Mouse (Mus musculus) kidney, adult 2 months (tissue): ENCODE measurements around the gene Rbfox1. TPM values are rescaled to one million over a fixed set of nuclear protein-coding genes. Genes with fewer than 3 reads are reported as not detected.

Experiments
- DNase-seq: peaks from one replicate; pipeline ENCODE4 v3.0.0; 2021
- H3K27ac ChIP-seq: fragments of 200-500 bp; 2 replicates; pipeline ENCODE4 v1.5.1; 2012; ENCODE audit warnings: low read depth, low read length, control low read depth, inconsistent platforms; ENCODE audit not compliant: insufficient read depth
- H3K27me3 ChIP-seq: fragments of 200-500 bp; replicated peaks from 2 replicates; pipeline ENCODE4 v1.6.1; 2012; ENCODE audit warnings: mild to moderate bottlenecking, moderate library complexity, low read length, inconsistent platforms; ENCODE audit not compliant: control insufficient read depth, insufficient read depth
- H3K36me3 ChIP-seq: fragments of 200-500 bp; 2 replicates; pipeline ENCODE4 v1.6.1; 2012; ENCODE audit warnings: mild to moderate bottlenecking, moderate library complexity, low read length, inconsistent platforms; ENCODE audit not compliant: control insufficient read depth, insufficient read depth
- H3K4me1 ChIP-seq: fragments of 200-500 bp; 2 replicates; pipeline ENCODE4 v1.6.1; 2011; ENCODE audit warnings: low read length; ENCODE audit not compliant: control insufficient read depth, insufficient read depth
- H3K4me3 ChIP-seq: fragments of 200-500 bp; 2 replicates; pipeline ENCODE4 v1.5.1; 2011; ENCODE audit warnings: mild to moderate bottlenecking, low read depth, low read length, control low read depth; ENCODE audit not compliant: insufficient read depth
- CTCF ChIP-seq: fragments of 200-500 bp; conservative IDR thresholded peaks from 2 replicates; pipeline ENCODE4 v1.5.1; 2011; ENCODE audit warnings: low read depth, mild to moderate bottlenecking, control low read depth, low read length, moderate library complexity, mixed read lengths; ENCODE audit not compliant: insufficient read depth, insufficient read length
- POLR2A ChIP-seq: fragments of 200-500 bp; IDR thresholded peaks from one replicate; pipeline ENCODE4 v1.6.1; 2011; ENCODE audit warnings: low read depth, low read length, control low read depth
- WGBS: fragments of 180-500 bp; shearing (Covaris S2); methylation state at CpG from one replicate; pipeline ENCODE4 v1.1.7; 2018; 5-methylcytosine and 5-hydroxymethylcytosine counted together
- polyA plus RNA-seq: library from polyadenylated mRNA; depleted of rRNA; stranded (reverse); fragments of >200 nt; gene quantifications from 2 replicates; pipeline ENCODE4 v1.2.3, GENCODE M21; 2012

Gene Rbfox1
- polyA plus RNA-seq, 1 experiment: 4.2 TPM

DNA sequence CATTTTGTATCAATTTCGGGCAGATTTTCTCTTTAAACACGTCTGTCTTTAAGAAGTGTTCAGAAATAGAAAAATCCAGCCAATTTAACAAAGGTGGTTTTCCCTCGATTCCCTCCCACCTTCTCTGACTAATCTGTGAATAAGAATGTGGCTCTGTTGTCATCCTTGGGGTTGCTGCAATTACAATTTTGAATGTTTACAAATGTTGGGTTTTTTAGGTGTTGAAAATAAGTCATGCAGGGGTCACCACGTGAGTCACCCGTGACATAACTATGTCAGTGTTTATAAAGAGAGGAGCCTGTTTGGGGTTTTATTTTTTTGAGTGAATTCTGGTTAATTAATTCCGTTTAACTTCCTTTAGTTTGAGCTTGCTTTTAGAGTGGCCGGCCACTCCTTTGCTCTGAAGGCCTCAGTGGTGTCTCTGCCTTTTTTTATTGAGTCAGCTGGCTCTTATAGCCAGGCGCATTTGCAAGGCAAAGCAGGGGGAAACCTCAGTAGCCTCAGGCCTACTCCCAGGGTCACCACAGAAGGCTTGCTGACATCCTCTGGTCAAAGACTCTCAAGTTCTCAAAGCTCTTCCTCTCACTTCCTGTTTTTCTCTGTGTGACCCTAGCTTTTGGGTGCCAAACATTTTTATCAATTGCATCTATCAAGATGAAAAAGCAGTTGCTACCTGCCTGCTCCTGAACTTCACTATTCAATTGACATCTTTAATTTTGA is 957.1 kb downstream of the Rbfox1 start:
- no peaks in the 10 kb centered on the region for H3K36me3 ChIP-seq
- TF ChIP-seq POLR2A (no peak), CTCF (no peak)
- no peaks in the 10 kb centered on the region for H3K27me3 ChIP-seq
- H3K4me3 ChIP-seq: no peak overlapping the region
- 56% methylated on average over 8 of the region's 8 CpGs for WGBS
- no peak for DNase-seq
- H3K4me1 ChIP-seq: no peaks in the 10 kb centered on the region
- no peak overlapping the region for H3K27ac ChIP-seq

DNA sequence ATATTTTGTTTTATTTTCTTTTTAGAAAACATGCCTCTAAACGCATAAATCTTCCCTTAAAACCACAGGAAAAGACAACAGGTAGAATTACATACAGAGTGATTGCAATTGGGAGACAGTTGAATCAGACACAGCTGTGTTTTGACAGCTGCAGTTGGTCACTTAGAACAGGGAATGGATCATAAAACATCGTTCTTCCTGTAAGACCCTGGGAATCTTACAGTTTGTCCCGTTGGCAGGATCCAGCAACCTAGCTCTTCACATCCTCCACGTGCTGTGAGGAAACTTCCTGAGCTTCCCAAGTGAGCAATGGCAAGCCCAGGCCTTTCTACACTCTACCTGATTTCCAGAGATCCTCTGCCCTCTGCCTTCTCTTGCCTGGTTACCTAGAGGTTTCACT is 959.5 kb downstream of the Rbfox1 start:
- Histone ChIP-seq H3K4me3 (no peak overlapping the region), H3K27me3 (no peaks in the 10 kb centered on the region), H3K27ac (no peak overlapping the region), H3K36me3 (no peaks in the 10 kb centered on the region), H3K4me1 (no peaks in the 10 kb centered on the region)
- TF ChIP-seq POLR2A (no peak), CTCF (no peak)
- DNase-seq: no peak
- 18% methylated on average over 4 of the region's 4 CpGs for WGBS

DNA sequence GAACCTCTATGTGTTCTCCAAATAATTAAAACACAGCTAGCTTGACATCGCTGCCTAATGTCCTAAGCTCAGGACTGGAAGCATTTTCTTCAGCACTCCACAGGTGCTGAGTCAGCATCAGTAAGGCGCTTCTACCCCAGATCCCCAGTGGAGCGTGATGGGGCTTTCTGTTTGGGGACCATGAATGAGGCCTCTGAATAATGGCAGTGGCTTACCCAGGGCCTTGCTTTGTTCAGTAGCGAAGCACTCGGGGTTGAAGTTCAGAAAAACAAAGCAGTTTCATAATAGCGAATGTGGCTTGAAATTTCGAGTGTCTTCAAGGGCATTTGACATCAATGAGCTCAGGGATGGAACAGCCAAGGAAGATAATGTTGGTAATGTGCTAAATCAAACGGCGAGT is 966.2 kb downstream of the Rbfox1 start:
- Histone ChIP-seq H3K4me3 (no peak overlapping the region), H3K27me3 (no peaks in the 10 kb centered on the region), H3K27ac (no peak overlapping the region), H3K36me3 (no peaks in the 10 kb centered on the region), H3K4me1 (no peaks in the 10 kb centered on the region)
- 70% methylated on average over 9 of the region's 9 CpGs for WGBS
- TF ChIP-seq POLR2A (no peak), CTCF (no peak)
- no peak for DNase-seq

DNA sequence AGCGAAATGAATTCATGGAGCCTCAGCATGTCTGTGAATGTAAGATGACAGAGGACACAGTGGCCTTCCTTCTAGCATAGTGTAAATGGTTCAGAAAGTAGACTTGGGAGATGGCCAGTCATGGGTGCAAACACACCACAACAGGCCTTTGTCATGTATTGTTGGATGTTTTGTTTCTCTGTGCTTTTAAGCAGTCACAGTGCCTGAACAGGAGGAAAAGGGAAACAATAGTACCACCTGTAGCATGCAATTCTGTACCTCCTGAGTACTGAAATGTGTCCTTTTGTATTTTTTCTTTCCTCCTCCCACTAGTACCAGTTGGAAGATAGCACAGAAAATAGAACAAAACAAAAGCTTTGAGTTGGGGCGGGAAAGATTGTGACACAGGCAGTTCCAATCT is 968.6 kb downstream of the Rbfox1 start:
- H3K4me3 ChIP-seq: no peak overlapping the region
- H3K36me3 ChIP-seq: no peaks in the 10 kb centered on the region
- H3K4me1 ChIP-seq: no peaks in the 10 kb centered on the region
- no peak overlapping the region for H3K27ac ChIP-seq
- no peak for TF ChIP-seq CTCF
- TF ChIP-seq POLR2A: no peak
- no peaks in the 10 kb centered on the region for H3K27me3 ChIP-seq
- 90% methylated on average over 2 of the region's 2 CpGs for WGBS
- DNase-seq: no peak

DNA sequence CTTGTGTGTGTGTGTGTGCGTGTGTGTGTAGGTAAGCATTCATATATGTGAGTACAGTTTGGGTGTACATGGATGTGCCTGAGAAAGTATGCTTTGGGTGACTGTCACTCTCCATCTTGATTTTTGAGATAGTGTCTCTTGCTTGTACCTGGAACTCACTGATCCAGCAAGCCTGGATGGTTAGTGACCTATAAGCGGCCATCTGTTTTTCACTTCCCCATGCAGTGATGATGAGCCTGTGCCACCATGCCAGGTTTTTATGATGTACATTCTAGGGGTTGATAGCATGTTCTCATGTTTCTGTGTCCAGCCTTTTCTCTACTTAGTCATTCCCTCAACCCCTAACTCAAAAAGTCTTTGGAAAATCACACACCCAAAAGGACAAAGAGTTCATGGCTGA is 976.5 kb downstream of the Rbfox1 start:
- WGBS: 89% methylated on average over 2 of the region's 2 CpGs
- Histone ChIP-seq H3K4me3 (no peak overlapping the region), H3K27me3 (no peaks in the 10 kb centered on the region), H3K27ac (no peak overlapping the region), H3K36me3 (no peaks in the 10 kb centered on the region), H3K4me1 (no peaks in the 10 kb centered on the region)
- no peak for DNase-seq
- TF ChIP-seq CTCF (no peak), POLR2A (no peak)

DNA sequence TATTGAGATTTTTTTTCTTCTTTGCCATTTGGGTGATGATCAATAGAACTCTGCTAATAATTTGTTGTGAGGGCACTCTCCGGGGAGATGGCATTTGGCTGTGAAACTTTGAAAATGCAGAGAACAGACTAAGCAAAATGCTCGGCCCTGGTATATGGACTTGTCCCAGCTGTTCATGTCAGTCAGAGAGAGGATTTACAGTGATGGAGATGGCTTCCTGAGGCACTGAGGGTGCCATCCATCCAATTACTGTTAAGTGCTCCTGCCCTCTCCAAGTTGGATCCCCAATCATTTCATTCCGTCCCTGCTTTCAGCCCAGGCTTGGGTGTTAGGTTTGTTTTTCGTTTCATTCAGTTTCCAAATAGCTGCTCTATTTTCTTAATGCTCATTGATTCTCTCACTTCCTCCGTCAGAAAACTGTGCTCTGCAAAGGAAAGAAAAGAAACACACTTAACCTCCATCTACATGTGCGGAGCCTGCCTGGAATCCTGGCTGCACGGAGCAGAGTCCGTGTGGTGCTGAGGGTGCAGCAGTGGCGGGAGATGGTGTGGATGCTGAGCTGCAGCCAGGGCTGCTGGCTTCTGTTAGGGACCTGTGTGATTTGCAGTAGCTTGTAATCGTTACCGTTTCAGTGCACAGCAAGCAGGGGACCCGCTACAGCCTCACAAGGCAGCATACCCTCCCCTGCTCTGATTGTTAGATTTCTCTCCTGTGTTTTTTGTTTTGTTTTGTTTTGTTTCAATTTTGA is 997.7 kb downstream of the Rbfox1 start:
- DNase-seq: no peak
- Histone ChIP-seq H3K4me3 (no peak overlapping the region), H3K27ac (no peak overlapping the region), H3K36me3 (no peaks in the 10 kb centered on the region), H3K4me1 (no peaks in the 10 kb centered on the region), H3K27me3 (no peaks in the 10 kb centered on the region)
- no peak for TF ChIP-seq POLR2A
- no peak for TF ChIP-seq CTCF
- 32% methylated on average over 12 of the region's 12 CpGs for WGBS

DNA sequence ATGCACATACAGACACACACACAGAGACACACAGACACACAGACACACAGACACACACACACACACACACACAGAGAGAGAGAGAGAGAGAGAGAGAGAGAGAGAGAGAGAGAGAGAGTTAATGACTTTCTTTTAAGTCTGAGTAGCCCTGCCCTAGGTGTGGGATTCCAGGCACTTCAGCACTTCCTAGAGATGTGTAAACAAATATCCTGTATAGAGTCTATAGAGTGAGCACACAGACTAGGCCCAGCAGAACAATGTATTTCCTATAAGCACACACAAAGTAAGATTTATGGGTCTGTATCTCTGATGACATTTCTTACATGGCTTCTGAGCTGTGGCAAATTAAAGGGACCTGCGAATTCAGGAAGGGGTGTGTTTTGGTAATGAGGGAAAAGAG is 998.6 kb downstream of the Rbfox1 start:
- no peak overlapping the region for H3K4me3 ChIP-seq
- H3K4me1 ChIP-seq: no peaks in the 10 kb centered on the region
- H3K27me3 ChIP-seq: no peaks in the 10 kb centered on the region
- TF ChIP-seq POLR2A (no peak), CTCF (no peak)
- no peak overlapping the region for H3K27ac ChIP-seq
- 40% methylated on average over 1 of the region's 1 CpGs for WGBS
- H3K36me3 ChIP-seq: no peaks in the 10 kb centered on the region
- DNase-seq: no peak
